Mouse (Mus musculus) limb, embryonic 14.5 days (tissue): ENCODE results near the gene Tsc22d1. TPM values are rescaled to one million over a fixed set of nuclear protein-coding genes. Genes with fewer than 3 reads are reported as not detected.
A peak's percentile ranks its signal among the peaks of the same experiment; 100 is the strongest.

Source experiments
- ATAC-seq: fragments of 200-750 bp; cut with Nextera tagmentation; 2 replicates; pipeline ENCODE4 v1.8.0; 2017; ENCODE audit warnings: low read depth, moderate number of reproducible peaks, moderate TSS enrichment; ENCODE audit not compliant: low FRiP score
- DNase-seq: peaks from one replicate; pipeline ENCODE4 v3.0.0-alpha.2; 2015; ENCODE audit warnings: low spot score
- H3K27ac ChIP-seq: fragments of 300-500 bp; sonication (generic); replicated peaks from 2 replicates; pipeline ENCODE4 v1.5.1; 2014; ENCODE audit warnings: low read depth, mild to moderate bottlenecking, low read length, moderate library complexity, mixed read lengths
- H3K27me3 ChIP-seq: fragments of 300-500 bp; sonication (generic); 2 replicates; pipeline ENCODE4 v1.6.1; 2014; ENCODE audit warnings: low read length, mixed read lengths; ENCODE audit not compliant: control insufficient read depth, insufficient read depth
- H3K36me3 ChIP-seq: fragments of 300-500 bp; sonication (generic); 2 replicates; pipeline ENCODE4 v1.6.1; 2014; ENCODE audit warnings: mild to moderate bottlenecking, low read length, moderate library complexity, mixed read lengths; ENCODE audit not compliant: control insufficient read depth, insufficient read depth
- H3K4me1 ChIP-seq: fragments of 300-500 bp; sonication (generic); 2 replicates; pipeline ENCODE4 v1.6.1; 2014; ENCODE audit warnings: antibody characterized with exemption, low read length, mixed read lengths; ENCODE audit not compliant: control insufficient read depth, insufficient read depth
- H3K4me2 ChIP-seq: fragments of 300-500 bp; sonication (generic); replicated peaks from 2 replicates; pipeline ENCODE4 v1.6.1; 2014; ENCODE audit warnings: low read depth, mild to moderate bottlenecking, low read length, moderate library complexity; ENCODE audit not compliant: severe bottlenecking
- H3K4me3 ChIP-seq: fragments of 300-500 bp; sonication (generic); replicated peaks from 2 replicates; pipeline ENCODE4 v1.5.1; 2014; ENCODE audit warnings: low read length
- H3K9ac ChIP-seq: fragments of 300-500 bp; sonication (generic); 2 replicates; pipeline ENCODE4 v1.6.1; 2014; ENCODE audit warnings: mild to moderate bottlenecking, low read depth, low read length, moderate library complexity; ENCODE audit not compliant: severe bottlenecking
- H3K9me3 ChIP-seq: fragments of 300-500 bp; sonication (generic); 2 replicates; pipeline ENCODE4 v1.6.1; 2016; ENCODE audit warnings: low read length; ENCODE audit not compliant: control insufficient read depth
- POLR2A ChIP-seq: fragments of 200-500 bp; IDR thresholded peaks from 2 replicates; pipeline ENCODE4 v1.8.0; 2012; ENCODE audit warnings: inconsistent platforms, mild to moderate bottlenecking, moderate library complexity, borderline replicate concordance; ENCODE audit not compliant: insufficient read depth, insufficient read length; ENCODE audit errors: extremely low read depth
- WGBS: fragments of 180-500 bp; shearing (Covaris S2); extraction: QIAGEN DNeasy Blood & Tissue Kit; methylation state at CpG from one replicate; pipeline ENCODE4 v1.1.7; 2014; 5-methylcytosine and 5-hydroxymethylcytosine counted together
- polyA plus RNA-seq, 2 experiments: library from polyadenylated mRNA; depleted of rRNA in 1 of 2; stranded (reverse) in 1 of 2; unstranded in 1 of 2; fragments of >200 nt; fragmentation: Nextera tagmentation in 1 of 2; extraction: Ambion mirVana in 1 of 2; gene quantifications; 2 replicates each; pipeline versions ENCODE4 v1.2.1 to v1.2.3; 2012 to 2014

Tsc22d1 gene
- polyA plus RNA-seq (2012; rRNA removed): 484 and 506 TPM in 2 replicates
- polyA plus RNA-seq (2014; fragmentation: Nextera tagmentation; extraction: Ambion mirVana): 686 and 769 TPM in 2 replicates

GRCm38 (mm10) chr14:76414862-76415780, at the start of gene Tsc22d1:
TSS of gene Tsc22d1 (plus strand) at chr14:76414961.
- ATAC-seq (no peak), DNase-seq (peak; percentile 27)
- Histone ChIP-seq H3K9me3 (no peaks in the 10 kb centered on the region), H3K36me3 (peaks cover 23% of the 10 kb centered on the region), H3K4me3 (peak within 1 kb of the TSS; percentile 86), H3K27me3 (no peaks in the 10 kb centered on the region), H3K27ac (peak within 1 kb of the TSS; percentile 97), H3K9ac (peak within 1 kb of the TSS; percentile 97), H3K4me2 (peak within 1 kb of the TSS; percentile 88), H3K4me1 (peaks cover 38% of the 10 kb centered on the region)
- 1% methylated on average over 42 of the region's 128 CpGs for WGBS
- no peak for TF ChIP-seq POLR2A

DNA sequence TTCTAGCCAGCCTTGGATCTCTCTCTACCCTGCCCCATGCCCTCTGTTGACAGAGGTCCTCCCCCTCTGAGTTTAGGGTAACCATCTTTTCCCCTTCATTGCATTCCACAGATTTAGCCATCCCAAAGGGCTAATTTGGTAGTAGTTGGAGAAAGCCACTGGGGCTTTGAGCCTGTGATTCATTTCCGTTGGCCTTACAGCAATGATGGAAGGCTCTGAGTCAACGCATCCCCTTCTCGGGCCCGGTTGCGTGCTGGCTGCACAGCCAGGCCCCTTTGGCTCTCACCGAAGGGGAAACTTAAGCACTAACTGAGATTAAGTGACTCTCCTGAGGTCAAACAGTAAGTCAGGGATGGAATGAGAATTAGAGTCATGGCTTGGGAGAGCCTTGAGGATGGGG, 41.1 kb upstream of the Tsc22d1 start:
- Histone ChIP-seq H3K9me3 (no peaks in the 10 kb centered on the region), H3K27ac (no peak overlapping the region), H3K36me3 (no peaks in the 10 kb centered on the region), H3K27me3 (no peaks in the 10 kb centered on the region), H3K4me2 (no peak overlapping the region), H3K9ac (no peak overlapping the region), H3K4me3 (no peak overlapping the region), H3K4me1 (no peaks in the 10 kb centered on the region)
- no peak for TF ChIP-seq POLR2A
- ATAC-seq (no peak), DNase-seq (no peak)
- 84% methylated on average over 6 of the region's 6 CpGs for WGBS

GRCm38 (mm10) chr14:76374601-76375000, 40.2 kb upstream of the Tsc22d1 start:
- H3K4me1 ChIP-seq: no peaks in the 10 kb centered on the region
- H3K9me3 ChIP-seq: no peaks in the 10 kb centered on the region
- H3K27me3 ChIP-seq: no peaks in the 10 kb centered on the region
- ATAC-seq: no peak
- no peak overlapping the region for H3K9ac ChIP-seq
- no peak overlapping the region for H3K4me2 ChIP-seq
- TF ChIP-seq POLR2A: no peak
- 77% methylated on average over 6 of the region's 6 CpGs for WGBS
- no peak for DNase-seq
- H3K4me3 ChIP-seq: no peak overlapping the region
- H3K27ac ChIP-seq: no peak overlapping the region
- H3K36me3 ChIP-seq: no peaks in the 10 kb centered on the region

DNA sequence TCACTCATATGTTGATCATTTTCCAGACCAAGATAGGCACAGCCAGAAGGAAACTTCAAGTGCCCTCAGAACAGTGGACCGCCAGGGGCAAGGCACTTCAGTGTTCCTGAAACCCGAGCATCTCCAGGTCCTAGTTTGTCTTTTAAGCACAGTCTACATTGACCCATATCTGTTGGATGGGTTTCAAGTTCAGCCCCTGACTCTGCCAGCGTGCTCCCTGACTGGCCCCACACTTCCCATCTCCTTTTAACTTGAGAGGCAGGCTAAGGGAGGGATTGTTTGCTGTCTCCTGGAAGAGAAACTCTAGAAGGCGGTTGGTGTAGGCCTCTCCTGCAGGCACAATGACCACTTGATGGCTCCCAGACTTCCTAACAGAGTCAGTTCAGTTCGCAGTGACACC, 38.2 kb upstream of the Tsc22d1 start:
- no peak for ATAC-seq
- Histone ChIP-seq H3K4me2 (no peak overlapping the region), H3K9me3 (no peaks in the 10 kb centered on the region), H3K36me3 (no peaks in the 10 kb centered on the region), H3K27ac (no peak overlapping the region), H3K27me3 (no peaks in the 10 kb centered on the region), H3K4me1 (no peaks in the 10 kb centered on the region), H3K9ac (no peak overlapping the region), H3K4me3 (no peak overlapping the region)
- DNase-seq: no peak
- TF ChIP-seq POLR2A: no peak
- WGBS: 65% methylated on average over 5 of the region's 5 CpGs

- H3K4me3 ChIP-seq: no peak overlapping the region
- 84% methylated on average over 3 of the region's 3 CpGs for WGBS
- H3K27ac ChIP-seq: no peak overlapping the region
- no peak overlapping the region for H3K9ac ChIP-seq
- no peaks in the 10 kb centered on the region for H3K27me3 ChIP-seq
- H3K36me3 ChIP-seq: no peaks in the 10 kb centered on the region
- DNase-seq (no peak), ATAC-seq (no peak)
- H3K4me1 ChIP-seq: no peaks in the 10 kb centered on the region
- H3K9me3 ChIP-seq: no peaks in the 10 kb centered on the region
- TF ChIP-seq POLR2A: no peak
- H3K4me2 ChIP-seq: no peak overlapping the region
Measured at GRCm38 (mm10) chr14:76379411-76379810, 35.4 kb upstream of the Tsc22d1 start.
